Mouse (Mus musculus): ENCODE measurements at regions not wholly inside any gene's neighbourhood (a gene's known extent, or its start where the extent isn't known, plus 50 kb on each side); places are given as distances from the start of the nearest gene placed in this dataset.

DNA sequence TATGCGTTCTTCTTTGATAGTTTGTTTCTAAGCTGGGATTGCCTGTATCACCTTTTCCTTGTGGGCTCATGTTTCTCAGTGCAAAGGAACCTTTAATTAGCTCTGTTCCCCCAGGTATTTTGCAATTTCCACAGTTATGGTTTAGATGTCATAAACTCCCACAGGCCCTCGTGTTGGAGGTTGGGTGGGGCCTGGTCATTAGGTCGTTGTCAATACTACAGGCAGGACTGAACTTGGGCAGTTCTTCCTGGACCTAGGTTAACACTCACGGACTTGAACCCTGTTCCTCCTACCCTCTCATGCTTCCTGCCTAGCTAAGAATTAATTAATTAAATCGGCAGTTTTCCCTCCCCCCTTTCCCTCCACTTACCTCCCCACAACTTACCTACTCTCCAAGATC lies 263.8 kb upstream of the Cnr1 start:
- Histone ChIP-seq H3K4me2 (replicated peaks; ENCODE audit: low read depth, low read length) (no peak overlapping the region), H3K4me3 (ENCODE audit: low read depth, low read length) (no peak overlapping the region), H3K9me3 (ENCODE audit: control insufficient read depth, low read depth, low read length) (no peaks in the 10 kb centered on the region), H3K9ac (replicated peaks; ENCODE audit: low read depth, low read length) (no peak overlapping the region), H3K27ac (ENCODE audit: low read length) (no peak overlapping the region), H3K36me3 (ENCODE audit: control insufficient read depth, insufficient read depth, low read length) (no peaks in the 10 kb centered on the region), H3K4me1 (ENCODE audit: control insufficient read depth, insufficient read depth, low read length) (0 out of 2 replicates have a peak, but pooled peaks cover 9% of the 10 kb centered on the region), H3K27me3 (ENCODE audit: control insufficient read depth, insufficient read depth, low read length) (no peaks in the 10 kb centered on the region)
- WGBS: 74% methylated on average over 5 of the region's 5 CpGs
- no peak for ATAC-seq (ENCODE audit: insufficient number of reproducible peaks, insufficient read depth, low FRiP score, low read depth)

DNA sequence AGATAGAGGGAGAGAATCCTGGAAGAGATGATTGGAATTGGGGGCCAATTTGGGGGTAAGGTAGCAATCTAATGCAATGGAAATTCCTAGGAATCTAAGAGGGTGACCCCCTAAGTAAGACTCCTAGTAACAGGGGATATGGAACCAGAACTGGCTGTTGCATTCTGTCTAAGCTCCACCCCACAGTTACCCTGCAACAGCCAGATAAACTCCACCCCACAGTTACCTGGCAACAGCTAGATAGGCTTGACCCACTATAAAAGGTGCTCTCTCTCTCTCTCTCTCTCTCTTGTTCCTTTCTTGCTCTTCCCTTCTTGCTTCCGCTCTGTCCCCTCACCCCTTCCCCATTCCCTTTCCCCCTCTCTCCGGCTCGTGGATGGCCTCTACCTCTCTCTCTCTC lies 262.5 kb upstream of the Cnr1 start:
- Histone ChIP-seq H3K4me2 (replicated peaks; ENCODE audit: low read depth, low read length) (no peak overlapping the region), H3K27ac (ENCODE audit: low read length) (no peak overlapping the region), H3K27me3 (ENCODE audit: control insufficient read depth, insufficient read depth, low read length) (no peaks in the 10 kb centered on the region), H3K9me3 (ENCODE audit: control insufficient read depth, low read depth, low read length) (no peaks in the 10 kb centered on the region), H3K4me3 (ENCODE audit: low read depth, low read length) (no peak overlapping the region), H3K4me1 (ENCODE audit: control insufficient read depth, insufficient read depth, low read length) (0 out of 2 replicates have a peak, but pooled peaks cover 9% of the 10 kb centered on the region), H3K36me3 (ENCODE audit: control insufficient read depth, insufficient read depth, low read length) (no peaks in the 10 kb centered on the region), H3K9ac (replicated peaks; ENCODE audit: low read depth, low read length) (no peak overlapping the region)
- no peak for ATAC-seq (ENCODE audit: insufficient number of reproducible peaks, insufficient read depth, low FRiP score, low read depth)
- 77% methylated on average over 3 of the region's 3 CpGs for WGBS

DNA sequence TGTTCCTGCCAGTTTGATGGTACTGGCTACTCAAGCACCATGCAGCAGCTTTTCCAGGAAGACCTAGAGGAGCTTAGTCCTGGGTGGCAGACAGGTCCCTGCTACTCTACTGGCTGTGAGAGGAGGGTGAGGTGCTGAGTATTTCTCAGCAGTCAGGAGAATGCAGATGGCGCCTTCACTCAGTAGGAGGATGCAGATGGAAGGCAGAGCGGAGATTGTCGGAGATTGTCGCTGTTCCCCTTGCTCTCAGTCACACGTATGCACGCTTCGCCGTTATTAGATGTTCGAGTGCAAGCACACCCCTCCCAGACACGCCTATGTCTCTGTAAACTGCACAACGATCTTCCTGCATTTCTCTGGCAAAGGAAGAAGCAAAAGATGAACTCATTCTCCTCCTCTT lies 261.4 kb upstream of the Cnr1 start:
- H3K27ac ChIP-seq (ENCODE audit: low read length): no peak overlapping the region
- H3K9me3 ChIP-seq (ENCODE audit: control insufficient read depth, low read depth, low read length): no peaks in the 10 kb centered on the region
- no peak overlapping the region for H3K4me2 ChIP-seq (replicated peaks; ENCODE audit: low read depth, low read length)
- ATAC-seq (ENCODE audit: insufficient number of reproducible peaks, insufficient read depth, low FRiP score, low read depth): no peak
- 0 out of 2 replicates have a peak, but pooled peaks cover 9% of the 10 kb centered on the region for H3K4me1 ChIP-seq (ENCODE audit: control insufficient read depth, insufficient read depth, low read length)
- no peak overlapping the region for H3K9ac ChIP-seq (replicated peaks; ENCODE audit: low read depth, low read length)
- WGBS: 66% methylated on average over 11 of the region's 11 CpGs
- H3K4me3 ChIP-seq (ENCODE audit: low read depth, low read length): no peak overlapping the region
- H3K36me3 ChIP-seq (ENCODE audit: control insufficient read depth, insufficient read depth, low read length): no peaks in the 10 kb centered on the region
- H3K27me3 ChIP-seq (ENCODE audit: control insufficient read depth, insufficient read depth, low read length): no peaks in the 10 kb centered on the region

DNA sequence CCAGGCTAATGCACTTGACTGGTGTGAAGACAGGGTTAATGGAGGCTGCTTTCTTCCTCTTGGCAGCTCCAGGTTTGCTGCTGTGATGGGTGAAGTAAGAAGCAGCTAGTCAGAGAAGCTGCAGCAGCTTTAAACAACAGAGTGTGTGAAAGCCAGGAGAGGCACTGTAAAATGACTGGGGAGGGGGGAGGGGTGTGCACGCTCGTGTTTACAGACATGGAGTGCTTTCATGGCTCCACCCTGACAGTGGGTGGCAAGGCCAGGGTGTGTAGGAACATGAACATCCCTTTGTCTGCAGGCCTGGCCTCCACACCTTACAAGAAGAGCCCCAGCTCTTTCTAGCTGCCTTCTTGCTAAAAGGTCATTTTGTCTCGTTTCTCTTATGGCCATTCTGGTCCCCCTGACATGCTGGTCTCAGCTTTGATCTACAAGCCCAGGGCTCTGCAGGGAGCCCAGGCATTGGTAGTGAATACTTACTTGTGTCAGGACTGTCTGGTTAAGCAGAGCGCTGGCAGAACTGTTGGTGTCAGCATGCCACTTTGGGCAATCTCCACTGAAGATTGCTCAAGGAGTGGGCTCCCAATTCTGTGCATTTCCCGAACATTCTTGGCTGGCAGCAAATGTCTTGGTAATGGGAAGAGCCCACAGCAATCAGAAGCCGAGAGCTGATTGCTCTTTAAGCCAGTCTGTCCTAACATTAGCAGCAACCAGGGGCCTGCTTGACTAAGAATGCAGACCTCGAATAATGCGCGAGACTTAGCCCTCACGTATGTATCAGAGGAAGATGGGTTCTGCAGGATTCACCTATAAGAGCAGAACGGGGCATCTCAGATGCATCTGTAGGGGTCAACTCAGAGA lies 260.5 kb upstream of the Cnr1 start:
- Histone ChIP-seq H3K27ac (ENCODE audit: low read length) (no peak overlapping the region), H3K4me3 (ENCODE audit: low read depth, low read length) (no peak overlapping the region), H3K27me3 (ENCODE audit: control insufficient read depth, insufficient read depth, low read length) (no peaks in the 10 kb centered on the region), H3K4me2 (replicated peaks; ENCODE audit: low read depth, low read length) (no peak overlapping the region), H3K9me3 (ENCODE audit: control insufficient read depth, low read depth, low read length) (no peaks in the 10 kb centered on the region), H3K36me3 (ENCODE audit: control insufficient read depth, insufficient read depth, low read length) (no peaks in the 10 kb centered on the region), H3K4me1 (ENCODE audit: control insufficient read depth, insufficient read depth, low read length) (0 out of 2 replicates have a peak, but pooled peaks cover 9% of the 10 kb centered on the region), H3K9ac (replicated peaks; ENCODE audit: low read depth, low read length) (no peak overlapping the region)
- 53% methylated on average over 11 of the region's 11 CpGs for WGBS
- no peak for ATAC-seq (ENCODE audit: insufficient number of reproducible peaks, insufficient read depth, low FRiP score, low read depth)

DNA sequence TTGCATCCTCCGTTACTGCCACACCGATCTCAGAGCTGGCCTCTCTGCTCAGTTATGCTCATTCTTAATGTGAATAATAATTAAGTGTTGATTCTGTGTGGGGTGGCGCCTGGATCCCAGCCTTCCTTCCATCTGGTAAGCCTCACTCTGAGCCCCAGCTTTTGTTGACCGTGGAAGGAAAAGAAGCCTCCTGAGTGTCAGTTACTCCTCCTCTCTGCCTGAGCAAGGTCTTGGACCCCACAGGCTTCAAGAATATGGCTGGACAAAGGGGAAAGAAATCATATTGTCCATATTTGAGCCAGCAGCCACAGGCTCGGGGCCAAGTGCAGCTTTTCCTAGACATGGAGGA lies 259.9 kb upstream of the Cnr1 start:
- Histone ChIP-seq H3K9ac (replicated peaks; ENCODE audit: low read depth, low read length) (no peak overlapping the region), H3K4me1 (ENCODE audit: control insufficient read depth, insufficient read depth, low read length) (0 out of 2 replicates have a peak, but pooled peaks cover 9% of the 10 kb centered on the region), H3K27ac (ENCODE audit: low read length) (no peak overlapping the region), H3K36me3 (ENCODE audit: control insufficient read depth, insufficient read depth, low read length) (no peaks in the 10 kb centered on the region), H3K27me3 (ENCODE audit: control insufficient read depth, insufficient read depth, low read length) (no peaks in the 10 kb centered on the region), H3K4me2 (replicated peaks; ENCODE audit: low read depth, low read length) (no peak overlapping the region), H3K4me3 (ENCODE audit: low read depth, low read length) (no peak overlapping the region), H3K9me3 (ENCODE audit: control insufficient read depth, low read depth, low read length) (no peaks in the 10 kb centered on the region)
- ATAC-seq (ENCODE audit: insufficient number of reproducible peaks, insufficient read depth, low FRiP score, low read depth): no peak
- WGBS: 63% methylated on average over 5 of the region's 5 CpGs

DNA sequence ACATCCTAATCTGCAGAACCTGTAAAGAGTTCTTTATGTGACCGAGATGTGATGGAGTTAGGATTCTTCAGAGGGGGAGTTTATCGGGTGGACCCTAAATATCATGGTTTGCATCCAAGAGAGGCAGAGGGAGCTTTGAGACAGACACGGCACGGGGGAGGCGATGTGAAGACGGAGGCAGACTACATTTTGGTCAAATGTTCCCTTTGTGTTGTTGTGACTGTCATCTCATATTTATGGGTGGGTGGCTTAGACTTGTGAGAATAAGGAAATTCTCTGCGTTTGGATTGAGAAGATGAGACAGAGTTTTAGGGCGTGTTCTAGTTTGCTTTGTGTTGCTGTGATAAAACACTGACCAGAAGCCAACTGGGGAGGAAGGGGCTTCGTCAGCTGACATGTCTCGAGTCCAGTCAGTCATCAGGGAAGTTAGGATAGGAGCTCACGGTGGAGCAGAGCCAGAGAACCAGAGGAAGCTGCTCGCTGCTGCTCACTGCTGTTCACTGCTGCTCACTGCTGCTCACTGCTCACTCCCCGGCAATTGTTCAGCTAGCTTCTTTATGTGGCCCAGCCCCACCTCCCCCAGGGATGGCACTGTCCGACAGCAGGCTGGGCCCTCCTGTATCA lies 259.0 kb upstream of the Cnr1 start:
- Histone ChIP-seq H3K27ac (ENCODE audit: low read length) (no peak overlapping the region), H3K4me2 (replicated peaks; ENCODE audit: low read depth, low read length) (no peak overlapping the region), H3K4me1 (ENCODE audit: control insufficient read depth, insufficient read depth, low read length) (0 out of 2 replicates have a peak, but pooled peaks cover 9% of the 10 kb centered on the region), H3K36me3 (ENCODE audit: control insufficient read depth, insufficient read depth, low read length) (no peaks in the 10 kb centered on the region), H3K9ac (replicated peaks; ENCODE audit: low read depth, low read length) (no peak overlapping the region), H3K27me3 (ENCODE audit: control insufficient read depth, insufficient read depth, low read length) (no peaks in the 10 kb centered on the region), H3K4me3 (ENCODE audit: low read depth, low read length) (no peak overlapping the region), H3K9me3 (ENCODE audit: control insufficient read depth, low read depth, low read length) (no peaks in the 10 kb centered on the region)
- 80% methylated on average over 14 of the region's 14 CpGs for WGBS
- no peak for ATAC-seq (ENCODE audit: insufficient number of reproducible peaks, insufficient read depth, low FRiP score, low read depth)

DNA sequence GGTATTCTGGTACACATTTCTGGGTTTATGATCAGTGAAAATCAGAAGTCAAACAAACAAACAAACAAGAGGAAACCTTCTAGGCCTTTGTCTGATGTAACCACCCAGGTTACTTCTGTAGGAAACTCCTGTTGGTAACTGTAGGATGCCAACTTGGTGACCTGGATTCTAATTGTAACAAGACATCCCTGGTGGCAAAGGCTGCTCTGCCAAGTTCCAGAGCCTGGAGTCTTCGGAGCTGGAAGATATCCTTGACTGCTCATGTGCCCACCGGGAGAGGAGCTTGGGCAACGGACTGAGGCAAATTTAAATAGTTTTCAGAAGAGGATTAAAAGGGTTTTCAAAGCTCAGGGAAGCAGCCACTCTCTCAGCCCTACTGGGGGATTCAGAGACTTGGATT lies 256.0 kb upstream of the Cnr1 start:
- no peak overlapping the region for H3K27ac ChIP-seq (ENCODE audit: low read length)
- ATAC-seq (ENCODE audit: insufficient number of reproducible peaks, insufficient read depth, low FRiP score, low read depth): no peak
- H3K36me3 ChIP-seq (ENCODE audit: control insufficient read depth, insufficient read depth, low read length): no peaks in the 10 kb centered on the region
- WGBS: 72% methylated on average over 3 of the region's 3 CpGs
- no peak overlapping the region for H3K9ac ChIP-seq (replicated peaks; ENCODE audit: low read depth, low read length)
- 0 out of 2 replicates have a peak, but pooled peaks cover 7% of the 10 kb centered on the region for H3K4me1 ChIP-seq (ENCODE audit: control insufficient read depth, insufficient read depth, low read length)
- H3K9me3 ChIP-seq (ENCODE audit: control insufficient read depth, low read depth, low read length): no peaks in the 10 kb centered on the region
- no peaks in the 10 kb centered on the region for H3K27me3 ChIP-seq (ENCODE audit: control insufficient read depth, insufficient read depth, low read length)
- no peak overlapping the region for H3K4me2 ChIP-seq (replicated peaks; ENCODE audit: low read depth, low read length)
- H3K4me3 ChIP-seq (ENCODE audit: low read depth, low read length): no peak overlapping the region

DNA sequence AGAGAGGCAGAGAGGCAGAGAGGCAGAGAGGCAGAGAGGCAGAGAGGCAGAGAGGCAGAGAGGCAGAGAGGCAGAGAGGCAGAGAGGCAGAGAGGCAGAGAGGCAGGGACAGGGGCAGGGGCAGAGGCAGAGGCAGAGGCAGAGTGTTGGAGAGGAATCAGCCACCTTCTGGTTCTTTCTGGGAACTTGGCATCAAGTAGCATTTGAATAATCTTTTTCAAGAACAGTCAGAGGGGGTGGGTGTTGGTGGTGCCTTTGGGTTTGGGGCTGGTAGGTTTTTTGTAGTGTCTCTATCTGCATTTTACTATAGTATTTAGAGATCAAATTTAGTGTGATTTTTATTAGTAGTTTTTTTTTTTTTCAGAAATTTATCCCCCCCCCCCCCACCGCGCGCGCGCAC lies 249.3 kb upstream of the Cnr1 start:
- Histone ChIP-seq H3K9ac (replicated peaks; ENCODE audit: low read depth, low read length) (no peak overlapping the region), H3K4me2 (replicated peaks; ENCODE audit: low read depth, low read length) (no peak overlapping the region)

More for the DNA sequence above, 249.3 kb upstream of the Cnr1 start:
- no peaks in the 10 kb centered on the region for H3K36me3 ChIP-seq (ENCODE audit: control insufficient read depth, insufficient read depth, low read length)
- H3K9me3 ChIP-seq (ENCODE audit: control insufficient read depth, low read depth, low read length): no peaks in the 10 kb centered on the region
- no CpG with 5 or more reads among the region's 5 CpGs for WGBS
- no peak overlapping the region for H3K4me3 ChIP-seq (ENCODE audit: low read depth, low read length)
- H3K27ac ChIP-seq (ENCODE audit: low read length): no peak overlapping the region
- no peaks in the 10 kb centered on the region for H3K27me3 ChIP-seq (ENCODE audit: control insufficient read depth, insufficient read depth, low read length)
- no peak for ATAC-seq (ENCODE audit: insufficient number of reproducible peaks, insufficient read depth, low FRiP score, low read depth)
- no peaks in the 10 kb centered on the region for H3K4me1 ChIP-seq (ENCODE audit: control insufficient read depth, insufficient read depth, low read length)

Data from stomach, embryonic 14.5 days (tissue).